Comparison of ENCODE assay signal across 13 mouse cellular contexts in the genomic region with DNA sequence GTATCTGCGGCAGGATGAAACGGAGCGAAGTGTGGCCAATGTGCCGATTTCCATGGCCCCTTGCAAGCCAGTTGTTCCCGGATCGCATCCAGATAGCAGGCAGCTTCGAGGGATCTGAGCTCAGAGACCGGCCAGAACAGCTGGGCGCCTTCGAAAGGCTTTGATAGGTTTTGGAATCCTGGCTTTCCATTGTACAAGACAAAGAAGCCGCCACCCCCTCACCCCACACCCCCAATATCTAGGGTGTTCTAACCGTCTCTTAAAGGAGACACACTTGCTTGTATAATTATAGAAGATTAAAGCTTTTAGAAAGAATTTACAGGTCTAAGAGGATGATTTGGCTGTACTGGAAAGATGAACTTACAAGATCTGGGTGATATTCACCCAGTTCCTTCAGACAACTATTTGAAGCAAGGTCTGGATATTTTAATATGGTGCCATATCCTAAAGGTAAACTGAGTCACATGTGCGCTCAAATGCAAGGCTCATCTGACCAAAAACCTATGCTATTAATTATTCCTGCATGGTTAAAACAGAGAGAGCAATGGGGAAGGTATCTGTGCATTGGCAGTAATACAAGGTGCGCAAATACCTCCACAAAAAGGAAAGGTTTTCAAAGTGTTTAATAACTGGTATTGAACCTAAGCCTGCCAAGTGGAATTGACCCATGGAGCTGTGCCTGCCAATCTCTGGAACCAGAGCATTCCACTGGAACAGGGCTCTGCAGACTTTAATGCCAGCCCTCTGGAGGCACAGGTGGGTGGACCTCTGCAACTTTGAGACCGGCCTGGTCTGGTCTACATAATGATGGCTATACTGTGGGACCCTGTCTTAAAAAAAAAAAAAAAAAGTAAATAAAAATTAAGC.
DNase-seq lines count a peak whose midpoint lies in the region; ATAC-seq lines count a peak whose summit lies in the region.
"Had no signal": no experiment of that assay in that cellular context is flagged by ENCODE, and none has a peak within 500 bp of the region (broad histone marks: within the 10 kb centered on the region; RNA-seq: fewer than 3 reads in every experiment).

No protein-coding gene starts in this region.

- peak; percentile 15 to 18 for DNase-seq in heart, postnatal 14 days
- DNase-seq in heart, adult 8-10 months (ENCODE audit: low spot score) = no peak
- peak; percentile 94 for DNase-seq in adipocyte (ENCODE audit: low spot score)
- DNase-seq in right cerebral cortex, postnatal 14 days = no peak
- DNase-seq: spleen, adult 18-20 months; thymus, adult 2 months had no signal

- no peak overlapping the region for H3K27ac ChIP-seq in hindbrain, embryonic 12.5 days
- no peak overlapping the region for H3K27ac ChIP-seq in midbrain, embryonic 12.5 days (replicated peaks)
- H3K27ac ChIP-seq in intestine, embryonic 15.5 days = no peak overlapping the region
- H3K27ac ChIP-seq: embryonic facial prominence, embryonic 15.5 days; left cerebral cortex, adult 2 months; lung, embryonic 15.5 days had no signal

- H3K36me3 ChIP-seq in hindbrain, embryonic 12.5 days = no peaks in the 10 kb centered on the region
- no peaks in the 10 kb centered on the region for H3K36me3 ChIP-seq in midbrain, embryonic 12.5 days
- no peaks in the 10 kb centered on the region for H3K36me3 ChIP-seq in intestine, embryonic 15.5 days
- H3K36me3 ChIP-seq: embryonic facial prominence, embryonic 15.5 days; lung, embryonic 15.5 days had no signal

- ATAC-seq in hindbrain, embryonic 12.5 days (ENCODE audit: low FRiP score) = no peak
- no peak for ATAC-seq in midbrain, embryonic 12.5 days (ENCODE audit: low FRiP score, low read depth)
- no peak for ATAC-seq in erythroblast, adult 5-6 weeks (replicated peaks; ENCODE audit: low FRiP score, poor library complexity, severe bottlenecking)
- no peak for ATAC-seq in intestine, embryonic 15.5 days

- no peak overlapping the region for H3K9ac ChIP-seq in hindbrain, embryonic 12.5 days
- H3K9ac ChIP-seq in midbrain, embryonic 12.5 days (replicated peaks) = no peak overlapping the region
- no peak overlapping the region for H3K9ac ChIP-seq in intestine, embryonic 15.5 days
- H3K9ac ChIP-seq: embryonic facial prominence, embryonic 15.5 days; lung, embryonic 15.5 days had no signal

- no peaks in the 10 kb centered on the region for H3K4me1 ChIP-seq in hindbrain, embryonic 12.5 days
- no peaks in the 10 kb centered on the region for H3K4me1 ChIP-seq in midbrain, embryonic 12.5 days
- H3K4me1 ChIP-seq in intestine, embryonic 15.5 days (replicated peaks) = no peaks in the 10 kb centered on the region

- H3K4me2 ChIP-seq in hindbrain, embryonic 12.5 days (replicated peaks) = 0 out of 2 replicates have a peak overlapping the region, but pooled peaks have one; percentile 17
- H3K4me2 ChIP-seq in midbrain, embryonic 12.5 days (replicated peaks) = peak overlapping the region; percentile 6; the same call in 1 of the 2 replicates
- no peak overlapping the region for H3K4me2 ChIP-seq in intestine, embryonic 15.5 days (replicated peaks)
- H3K4me2 ChIP-seq: embryonic facial prominence, embryonic 15.5 days; lung, embryonic 15.5 days had no signal

- WGBS in hindbrain, embryonic 12.5 days = 43% methylated on average over 15 of the region's 15 CpGs
- 41% methylated on average over 15 of the region's 15 CpGs for WGBS in midbrain, embryonic 12.5 days
- WGBS in intestine, embryonic 15.5 days = 65% methylated on average over 15 of the region's 15 CpGs

- intact Hi-C loops in heart, postnatal 14 days (cut with DNase I) = no loop called here

- no peak overlapping the region for H3K4me3 ChIP-seq in hindbrain, embryonic 12.5 days
- no peak overlapping the region for H3K4me3 ChIP-seq in midbrain, embryonic 12.5 days
- no peak overlapping the region for H3K4me3 ChIP-seq in intestine, embryonic 15.5 days (replicated peaks)
- H3K4me3 ChIP-seq: embryonic facial prominence, embryonic 15.5 days; left cerebral cortex, adult 2 months; lung, embryonic 15.5 days had no signal

- no peaks in the 10 kb centered on the region for H3K9me3 ChIP-seq in hindbrain, embryonic 12.5 days (replicated peaks)
- no peaks in the 10 kb centered on the region for H3K9me3 ChIP-seq in midbrain, embryonic 12.5 days
- H3K9me3 ChIP-seq in intestine, embryonic 15.5 days = no peaks in the 10 kb centered on the region
- H3K9me3 ChIP-seq: embryonic facial prominence, embryonic 15.5 days; lung, embryonic 15.5 days had no signal

- H3K27me3 ChIP-seq in hindbrain, embryonic 12.5 days = no peaks in the 10 kb centered on the region
- H3K27me3 ChIP-seq in midbrain, embryonic 12.5 days = 0 out of 2 replicates have a peak, but pooled peaks cover 3% of the 10 kb centered on the region
- H3K27me3 ChIP-seq in intestine, embryonic 15.5 days (replicated peaks) = no peaks in the 10 kb centered on the region
- H3K27me3 ChIP-seq: embryonic facial prominence, embryonic 15.5 days; lung, embryonic 15.5 days had no signal

Comparison
In these comparisons a context has a peak if more than half of its experiments do, and no peak if none do; other contexts are left out.
1. DNase-seq: peak in heart, postnatal 14 days (2 of 2) and adipocyte (single experiment); none in heart, adult 8-10 months (single experiment) and right cerebral cortex, postnatal 14 days (single experiment).